Mouse (Mus musculus): ENCODE results near the gene Prelp. TPM values are rescaled to one million over a fixed set of nuclear protein-coding genes. Genes with fewer than 3 reads are reported as not detected.

The Prelp gene
- polyA plus RNA-seq, 1 experiment: 4.3 TPM

GRCm38 (mm10) chr1:133891489-133891888 lies 29.7 kb downstream of the Prelp start:
- TF ChIP-seq POLR2A (IDR thresholded peaks at IDR 0.05; ENCODE audit: control insufficient read depth, low read depth, low read length) (no peak), CTCF (IDR thresholded peaks at IDR 0.05; ENCODE audit: control insufficient read depth, insufficient read depth, insufficient replicate concordance, low read depth, low read length) (no peak)
- Histone ChIP-seq H3K36me3 (ENCODE audit: control insufficient read depth, insufficient read depth, low read length) (no peaks in the 10 kb centered on the region), H3K4me3 (ENCODE audit: control insufficient read depth, low read depth, low read length) (no peak overlapping the region), H3K4me1 (ENCODE audit: control insufficient read depth, insufficient read depth, low read length) (peaks cover 11% of the 10 kb centered on the region), H3K27me3 (ENCODE audit: control insufficient read depth, insufficient read depth, low read length) (no peaks in the 10 kb centered on the region), H3K27ac (ENCODE audit: control insufficient read depth, insufficient read depth, low read depth, low read length) (peak overlapping the region; percentile 62)

DNA sequence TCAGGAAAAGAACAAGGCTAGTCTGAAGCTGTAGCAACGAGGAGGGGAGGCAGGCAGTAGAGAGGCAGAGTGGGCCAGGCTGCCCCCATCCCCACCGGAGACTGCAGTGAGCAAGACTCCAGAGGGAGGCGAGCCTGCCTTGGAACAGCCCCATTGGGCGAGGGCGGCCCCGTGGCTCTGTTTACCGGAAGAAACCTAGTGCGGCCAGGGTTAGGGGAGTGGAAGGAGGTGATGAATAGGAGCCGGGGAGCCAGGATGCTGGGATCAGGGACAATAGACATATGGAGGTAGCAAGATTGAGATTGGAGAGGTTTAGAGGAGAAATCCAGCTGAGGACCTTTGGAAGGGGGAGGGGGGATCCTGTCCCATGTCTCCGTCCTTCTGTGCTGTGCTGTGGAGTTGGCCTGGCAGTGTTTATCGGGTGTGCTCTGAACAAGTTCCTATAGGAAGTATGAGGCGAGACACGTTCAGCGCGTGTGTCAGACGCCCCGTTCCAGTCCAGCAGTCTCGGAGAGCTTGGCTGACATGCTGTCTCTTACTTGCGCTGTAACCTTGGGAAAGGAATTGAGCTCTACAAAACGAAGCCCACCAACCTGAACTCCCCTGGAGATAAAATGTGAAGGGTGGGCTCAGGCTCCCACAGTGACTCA lies 31.1 kb downstream of the Prelp start:
- Histone ChIP-seq H3K36me3 (ENCODE audit: control insufficient read depth, insufficient read depth, low read length) (no peaks in the 10 kb centered on the region), H3K27me3 (ENCODE audit: control insufficient read depth, insufficient read depth, low read length) (no peaks in the 10 kb centered on the region), H3K4me3 (ENCODE audit: control insufficient read depth, low read depth, low read length) (no peak overlapping the region), H3K27ac (ENCODE audit: control insufficient read depth, insufficient read depth, low read depth, low read length) (peak overlapping the region; percentile 2; the same call in 1 of the 2 replicates), H3K4me1 (ENCODE audit: control insufficient read depth, insufficient read depth, low read length) (peaks cover 11% of the 10 kb centered on the region)
- TF ChIP-seq POLR2A (IDR thresholded peaks at IDR 0.05; ENCODE audit: control insufficient read depth, low read depth, low read length) (no peak), CTCF (IDR thresholded peaks at IDR 0.05; ENCODE audit: control insufficient read depth, insufficient read depth, insufficient replicate concordance, low read depth, low read length) (no peak)

DNA sequence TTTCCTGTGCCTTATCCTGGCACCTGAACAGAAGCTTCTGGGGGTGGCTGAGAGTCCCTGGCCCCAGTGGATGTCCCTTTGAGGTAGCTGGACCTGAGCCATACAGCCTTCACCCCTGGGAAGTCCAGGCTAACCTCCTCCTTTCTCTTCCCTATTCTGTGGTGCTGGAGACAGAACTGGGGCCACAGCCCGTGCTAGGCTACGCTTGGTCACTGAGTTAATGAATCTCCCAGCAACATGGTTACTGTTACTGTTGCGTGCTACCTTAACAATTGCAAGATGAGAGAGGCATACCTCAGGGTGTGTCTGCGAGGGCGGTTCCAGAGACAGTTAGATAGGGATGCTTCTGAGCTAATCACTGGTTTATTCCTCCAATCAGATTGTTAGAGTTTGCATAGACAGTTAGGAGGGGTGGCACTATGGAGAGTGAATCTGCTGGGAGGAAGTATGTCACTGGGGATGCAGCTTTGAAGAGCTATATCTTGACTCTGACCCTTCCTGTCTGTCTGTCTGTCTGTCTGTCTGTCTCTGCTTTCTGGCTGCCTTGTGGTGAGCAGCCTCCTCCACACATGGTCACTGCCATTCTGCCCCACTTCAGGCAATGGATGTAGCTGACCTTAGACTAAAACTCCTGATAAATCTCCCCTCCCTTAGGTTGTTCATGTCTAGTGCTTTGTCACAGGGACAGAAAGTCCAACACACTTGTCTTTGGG lies 33.5 kb downstream of the Prelp start:
- Histone ChIP-seq H3K4me3 (ENCODE audit: control insufficient read depth, low read depth, low read length) (no peak overlapping the region), H3K27me3 (ENCODE audit: control insufficient read depth, insufficient read depth, low read length) (no peaks in the 10 kb centered on the region), H3K4me1 (ENCODE audit: control insufficient read depth, insufficient read depth, low read length) (peaks cover 11% of the 10 kb centered on the region), H3K27ac (ENCODE audit: control insufficient read depth, insufficient read depth, low read depth, low read length) (no peak overlapping the region), H3K36me3 (ENCODE audit: control insufficient read depth, insufficient read depth, low read length) (no peaks in the 10 kb centered on the region)
- TF ChIP-seq POLR2A (IDR thresholded peaks at IDR 0.05; ENCODE audit: control insufficient read depth, low read depth, low read length): no peak

GRCm38 (mm10) chr1:133887044-133887443 lies 34.2 kb downstream of the Prelp start:
- Histone ChIP-seq H3K4me3 (ENCODE audit: control insufficient read depth, low read depth, low read length) (no peak overlapping the region), H3K4me1 (ENCODE audit: control insufficient read depth, insufficient read depth, low read length) (peaks cover 11% of the 10 kb centered on the region), H3K27me3 (ENCODE audit: control insufficient read depth, insufficient read depth, low read length) (no peaks in the 10 kb centered on the region), H3K36me3 (ENCODE audit: control insufficient read depth, insufficient read depth, low read length) (no peaks in the 10 kb centered on the region), H3K27ac (ENCODE audit: control insufficient read depth, insufficient read depth, low read depth, low read length) (no peak overlapping the region)
- TF ChIP-seq POLR2A (IDR thresholded peaks at IDR 0.05; ENCODE audit: control insufficient read depth, low read depth, low read length) (no peak), CTCF (IDR thresholded peaks at IDR 0.05; ENCODE audit: control insufficient read depth, insufficient read depth, insufficient replicate concordance, low read depth, low read length) (no peak)

GRCm38 (mm10) chr1:133886431-133886830 lies 34.8 kb downstream of the Prelp start:
- no peaks in the 10 kb centered on the region for H3K27me3 ChIP-seq (ENCODE audit: control insufficient read depth, insufficient read depth, low read length)
- no peak overlapping the region for H3K27ac ChIP-seq (ENCODE audit: control insufficient read depth, insufficient read depth, low read depth, low read length)
- H3K4me1 ChIP-seq (ENCODE audit: control insufficient read depth, insufficient read depth, low read length): peaks cover 11% of the 10 kb centered on the region
- no peaks in the 10 kb centered on the region for H3K36me3 ChIP-seq (ENCODE audit: control insufficient read depth, insufficient read depth, low read length)
- TF ChIP-seq POLR2A (IDR thresholded peaks at IDR 0.05; ENCODE audit: control insufficient read depth, low read depth, low read length) (no peak), CTCF (IDR thresholded peaks at IDR 0.05; ENCODE audit: control insufficient read depth, insufficient read depth, insufficient replicate concordance, low read depth, low read length) (no peak)
- H3K4me3 ChIP-seq (ENCODE audit: control insufficient read depth, low read depth, low read length): no peak overlapping the region

DNA sequence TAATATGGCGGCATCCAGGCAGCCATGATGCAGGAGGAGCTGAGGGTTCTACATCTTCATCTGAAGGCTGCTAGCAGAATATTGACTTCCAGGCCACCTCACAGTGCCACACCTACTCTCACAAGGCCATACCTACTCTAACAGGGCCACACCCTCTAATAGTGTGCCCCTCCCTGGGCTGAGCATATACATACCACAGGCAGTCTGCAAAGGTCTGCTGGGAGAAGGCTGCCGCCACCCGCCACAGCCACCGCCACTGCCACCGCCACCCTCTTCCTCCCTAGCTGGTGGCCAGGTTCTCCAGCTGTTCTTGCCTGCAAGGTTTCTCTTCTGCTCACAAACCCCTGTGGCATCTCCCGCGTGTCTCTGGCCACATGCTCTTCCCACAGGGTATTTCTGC lies 35.4 kb downstream of the Prelp start:
- TF ChIP-seq CTCF (IDR thresholded peaks at IDR 0.05; ENCODE audit: control insufficient read depth, insufficient read depth, insufficient replicate concordance, low read depth, low read length) (no peak), POLR2A (IDR thresholded peaks at IDR 0.05; ENCODE audit: control insufficient read depth, low read depth, low read length) (no peak)
- Histone ChIP-seq H3K27ac (ENCODE audit: control insufficient read depth, insufficient read depth, low read depth, low read length) (no peak overlapping the region), H3K4me3 (ENCODE audit: control insufficient read depth, low read depth, low read length) (no peak overlapping the region), H3K36me3 (ENCODE audit: control insufficient read depth, insufficient read depth, low read length) (no peaks in the 10 kb centered on the region), H3K4me1 (ENCODE audit: control insufficient read depth, insufficient read depth, low read length) (peaks cover 8% of the 10 kb centered on the region), H3K27me3 (ENCODE audit: control insufficient read depth, insufficient read depth, low read length) (no peaks in the 10 kb centered on the region)

DNA sequence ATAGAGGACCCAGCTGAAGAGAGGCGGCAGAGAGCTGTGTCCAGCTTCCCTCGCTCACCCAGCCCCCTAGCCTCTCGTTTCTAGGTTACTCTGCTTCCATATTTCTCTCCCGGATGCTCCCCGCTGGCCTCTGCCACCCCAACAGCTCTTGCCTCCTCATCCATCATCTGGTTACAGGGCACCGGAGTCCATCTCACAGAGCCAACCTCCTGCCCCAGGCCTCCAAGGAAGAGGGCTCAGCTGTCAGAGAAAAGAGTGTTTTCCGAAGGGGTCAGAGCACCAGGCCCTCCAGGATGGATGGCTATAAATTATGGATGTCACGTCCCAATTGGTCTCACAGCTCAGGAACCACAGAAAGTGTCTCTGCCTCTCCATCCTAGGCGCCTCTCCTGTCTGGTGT lies 36.5 kb downstream of the Prelp start:
- Histone ChIP-seq H3K27me3 (ENCODE audit: control insufficient read depth, insufficient read depth, low read length) (no peaks in the 10 kb centered on the region), H3K4me3 (ENCODE audit: control insufficient read depth, low read depth, low read length) (no peak overlapping the region), H3K36me3 (ENCODE audit: control insufficient read depth, insufficient read depth, low read length) (no peaks in the 10 kb centered on the region), H3K27ac (ENCODE audit: control insufficient read depth, insufficient read depth, low read depth, low read length) (no peak overlapping the region), H3K4me1 (ENCODE audit: control insufficient read depth, insufficient read depth, low read length) (peaks cover under 1% of the 10 kb centered on the region)
- no peak for TF ChIP-seq POLR2A (IDR thresholded peaks at IDR 0.05; ENCODE audit: control insufficient read depth, low read depth, low read length)
- TF ChIP-seq CTCF (IDR thresholded peaks at IDR 0.05; ENCODE audit: control insufficient read depth, insufficient read depth, insufficient replicate concordance, low read depth, low read length): no peak

Data from testis, adult 2 months (tissue).